Mouse (Mus musculus) central nervous system, embryonic 11.5 days (tissue): ENCODE measurements around the gene Ppid. TPM values are rescaled to one million over a fixed set of nuclear protein-coding genes. Genes with fewer than 3 reads are reported as not detected.

ENCODE experiments used
- polyA plus RNA-seq: library from polyadenylated mRNA; depleted of rRNA; stranded (reverse); fragments of >200 nt; gene quantifications from 2 replicates; pipeline ENCODE4 v1.2.3, GENCODE M21; 2012; rRNA removed

The Ppid gene
- polyA plus RNA-seq, result 128 and 150 TPM in 2 replicates

GRCm38 (mm10) chr3:79590863-79591792, at the start of gene Ppid:
TSS of gene Ppid (plus strand) at chr3:79591342.

GRCm38 (mm10) chr3:79567703-79568362, 23.3 kb upstream of the Ppid start, which contains the start of gene Fnip2:
TSS of gene Fnip2 (minus strand) at chr3:79567796.

GRCm38 (mm10) chr3:79628561-79629415, 37.6 kb downstream of the Ppid start, which contains the start of gene 4930579G24Rik:
TSS of gene 4930579G24Rik (plus strand) at chr3:79629079.

GRCm38 (mm10) chr3:79629416-79629730, 38.2 kb downstream of the Ppid start, which contains the start of gene Etfdh:
TSS of gene Etfdh (minus strand) at chr3:79629500.

Other genes with a start within 250 kb of the Ppid start
- 7.8 and 12.8 TPM in 2 replicates for gene Fnip2, start 23.5 kb upstream of the Ppid start, polyA plus RNA-seq
- 11.5 and 14.5 TPM in 2 replicates for gene 4930579G24Rik, start 37.7 kb downstream of the Ppid start, polyA plus RNA-seq
- 30.3 and 35.8 TPM in 2 replicates for gene Etfdh, start 38.2 kb downstream of the Ppid start, polyA plus RNA-seq
- gene Rxfp1, start 146.5 kb downstream of the Ppid start, polyA plus RNA-seq, result 0.30 and 0.87 TPM in 2 replicates